Mouse (Mus musculus) embryonic facial prominence, embryonic 13.5 days (tissue): Measurements from ENCODE around the gene Kif14. TPM values are rescaled to one million over a fixed set of nuclear protein-coding genes. Genes with fewer than 3 reads are reported as not detected.

ENCODE experiments used
- ATAC-seq: fragments of 200-750 bp; cut with Nextera tagmentation; 2 replicates; pipeline ENCODE4 v1.8.0; 2017; ENCODE audit warnings: low read depth; ENCODE audit not compliant: insufficient number of reproducible peaks, insufficient read depth, low FRiP score, low TSS enrichment
- H3K27ac ChIP-seq: fragments of 300-500 bp; sonication (generic); 2 replicates; pipeline ENCODE4 v1.5.1; 2015; ENCODE audit warnings: moderate library complexity, mild to moderate bottlenecking, inconsistent platforms
- H3K27me3 ChIP-seq: fragments of 300-500 bp; sonication (generic); 2 replicates; pipeline ENCODE4 v1.6.1; 2015; ENCODE audit warnings: mild to moderate bottlenecking, inconsistent platforms
- H3K36me3 ChIP-seq: fragments of 300-500 bp; sonication (generic); 2 replicates; pipeline ENCODE4 v1.6.1; 2015; ENCODE audit warnings: mild to moderate bottlenecking, inconsistent platforms
- H3K4me1 ChIP-seq: fragments of 300-500 bp; sonication (generic); 2 replicates; pipeline ENCODE4 v1.6.1; 2015; ENCODE audit warnings: inconsistent platforms
- H3K4me2 ChIP-seq: fragments of 300-500 bp; sonication (generic); 2 replicates; pipeline ENCODE4 v1.6.1; 2015; ENCODE audit warnings: moderate library complexity, mild to moderate bottlenecking, inconsistent platforms
- H3K4me3 ChIP-seq: fragments of 300-500 bp; sonication (generic); 2 replicates; pipeline ENCODE4 v1.5.1; 2015; ENCODE audit warnings: mild to moderate bottlenecking, inconsistent platforms
- H3K9ac ChIP-seq: fragments of 300-500 bp; sonication (generic); 2 replicates; pipeline ENCODE4 v1.6.1; 2015; ENCODE audit warnings: mild to moderate bottlenecking, inconsistent platforms
- H3K9me3 ChIP-seq: fragments of 300-500 bp; sonication (generic); 2 replicates; pipeline ENCODE4 v1.6.1; 2016; ENCODE audit warnings: inconsistent platforms
- WGBS: fragments of 180-500 bp; shearing (Covaris S2); methylation state at CpG from one replicate; pipeline ENCODE4 v1.1.7; 2015; ENCODE audit warnings: mixed read lengths; 5-methylcytosine and 5-hydroxymethylcytosine counted together
- polyA plus RNA-seq: library from polyadenylated mRNA; unstranded; fragments of >200 nt; fragmentation: Nextera tagmentation; extraction: Ambion mirVana; gene quantifications from 2 replicates; pipeline ENCODE4 v1.2.1, GENCODE M21; 2015

Gene Kif14
- polyA plus RNA-seq, 1 experiment from 2014 or later, result 7.2 TPM

GRCm38 (mm10) chr1:136559284-136559683, 93.1 kb downstream of the Kif14 start:
- Histone ChIP-seq H3K27ac (no peak overlapping the region), H3K9me3 (no peaks in the 10 kb centered on the region), H3K4me2 (no peak overlapping the region), H3K4me1 (peaks cover 28% of the 10 kb centered on the region), H3K27me3 (no peaks in the 10 kb centered on the region), H3K36me3 (no peaks in the 10 kb centered on the region), H3K4me3 (no peak overlapping the region), H3K9ac (no peak overlapping the region)
- WGBS, result 30% methylated on average over 5 of the region's 5 CpGs
- no peak for ATAC-seq

GRCm38 (mm10) chr1:136559774-136560173, 93.6 kb downstream of the Kif14 start:
- no peak overlapping the region for H3K27ac ChIP-seq

GRCm38 (mm10) chr1:136561823-136562222, 95.7 kb downstream of the Kif14 start:
- ATAC-seq, result no peak
- Histone ChIP-seq H3K27ac (no peak overlapping the region), H3K9ac (no peak overlapping the region), H3K36me3 (no peaks in the 10 kb centered on the region), H3K4me3 (no peak overlapping the region), H3K4me1 (peaks cover 24% of the 10 kb centered on the region), H3K27me3 (no peaks in the 10 kb centered on the region), H3K9me3 (no peaks in the 10 kb centered on the region), H3K4me2 (no peak overlapping the region)
- WGBS, result 37% methylated on average over 10 of the region's 10 CpGs

More at GRCm38 (mm10) chr1:136559774-136560173, 93.6 kb downstream of the Kif14 start:
- no peak overlapping the region for H3K9ac ChIP-seq
- H3K4me1 ChIP-seq, result peaks cover 28% of the 10 kb centered on the region
- H3K27me3 ChIP-seq, result no peaks in the 10 kb centered on the region
- H3K9me3 ChIP-seq, result no peaks in the 10 kb centered on the region
- no peaks in the 10 kb centered on the region for H3K36me3 ChIP-seq
- no peak for ATAC-seq
- H3K4me2 ChIP-seq, result no peak overlapping the region
- WGBS, result 80% methylated on average over 9 of the region's 9 CpGs
- H3K4me3 ChIP-seq, result no peak overlapping the region

GRCm38 (mm10) chr1:136563149-136563548, 97.0 kb downstream of the Kif14 start:
- H3K4me3 ChIP-seq, result no peak overlapping the region
- no peaks in the 10 kb centered on the region for H3K9me3 ChIP-seq
- H3K27ac ChIP-seq, result no peak overlapping the region
- H3K4me1 ChIP-seq, result peaks cover 24% of the 10 kb centered on the region
- H3K9ac ChIP-seq, result no peak overlapping the region
- no peak for ATAC-seq
- peak overlapping the region; percentile 24 for H3K4me2 ChIP-seq
- 22% methylated on average over 11 of the region's 11 CpGs for WGBS
- H3K36me3 ChIP-seq, result no peaks in the 10 kb centered on the region
- no peaks in the 10 kb centered on the region for H3K27me3 ChIP-seq

GRCm38 (mm10) chr1:136564963-136565362, 98.8 kb downstream of the Kif14 start:
- H3K9ac ChIP-seq, result no peak overlapping the region
- H3K4me1 ChIP-seq, result peaks cover 21% of the 10 kb centered on the region
- H3K4me2 ChIP-seq, result no peak overlapping the region
- H3K27ac ChIP-seq, result no peak overlapping the region
- no peaks in the 10 kb centered on the region for H3K9me3 ChIP-seq
- H3K27me3 ChIP-seq, result peaks cover 11% of the 10 kb centered on the region
- ATAC-seq, result no peak
- H3K4me3 ChIP-seq, result no peak overlapping the region
- WGBS, result 68% methylated on average over 4 of the region's 4 CpGs
- no peaks in the 10 kb centered on the region for H3K36me3 ChIP-seq

- Histone ChIP-seq H3K4me3 (no peak overlapping the region), H3K27me3 (peaks cover 11% of the 10 kb centered on the region), H3K9me3 (no peaks in the 10 kb centered on the region), H3K9ac (no peak overlapping the region), H3K36me3 (no peaks in the 10 kb centered on the region), H3K4me2 (no peak overlapping the region), H3K27ac (no peak overlapping the region), H3K4me1 (peaks cover 21% of the 10 kb centered on the region)
- no peak for ATAC-seq
- 87% methylated on average over 5 of the region's 5 CpGs for WGBS
Measured at GRCm38 (mm10) chr1:136566386-136566785, 100.2 kb downstream of the Kif14 start.

GRCm38 (mm10) chr1:136567641-136568040, 101.5 kb downstream of the Kif14 start:
- Histone ChIP-seq H3K27ac (no peak overlapping the region), H3K9me3 (no peaks in the 10 kb centered on the region), H3K9ac (no peak overlapping the region), H3K4me2 (no peak overlapping the region), H3K4me3 (no peak overlapping the region), H3K36me3 (no peaks in the 10 kb centered on the region), H3K4me1 (peaks cover 11% of the 10 kb centered on the region), H3K27me3 (peaks cover 11% of the 10 kb centered on the region)
- no peak for ATAC-seq
- 65% methylated on average over 4 of the region's 4 CpGs for WGBS

GRCm38 (mm10) chr1:136568738-136569194, 102.6 kb downstream of the Kif14 start:
- no peak overlapping the region for H3K27ac ChIP-seq
- peaks cover 5% of the 10 kb centered on the region for H3K4me1 ChIP-seq
- ATAC-seq, result no peak
- 94% methylated on average over 11 of the region's 11 CpGs for WGBS
- no peaks in the 10 kb centered on the region for H3K9me3 ChIP-seq
- no peaks in the 10 kb centered on the region for H3K36me3 ChIP-seq
- H3K4me2 ChIP-seq, result no peak overlapping the region
- peaks cover 11% of the 10 kb centered on the region for H3K27me3 ChIP-seq
- H3K4me3 ChIP-seq, result no peak overlapping the region
- H3K9ac ChIP-seq, result no peak overlapping the region

GRCm38 (mm10) chr1:136569206-136569605, 103.1 kb downstream of the Kif14 start:
- Histone ChIP-seq H3K27ac (no peak overlapping the region), H3K27me3 (peaks cover 11% of the 10 kb centered on the region), H3K9ac (no peak overlapping the region), H3K4me2 (no peak overlapping the region), H3K36me3 (no peaks in the 10 kb centered on the region), H3K4me1 (peaks cover 5% of the 10 kb centered on the region), H3K9me3 (no peaks in the 10 kb centered on the region), H3K4me3 (no peak overlapping the region)
- no peak for ATAC-seq
- WGBS, result 82% methylated on average over 8 of the region's 8 CpGs

- H3K9ac ChIP-seq, result no peak overlapping the region
- WGBS, result 35% methylated on average over 20 of the region's 20 CpGs
Measured at GRCm38 (mm10) chr1:136569626-136570297, 103.6 kb downstream of the Kif14 start.

GRCm38 (mm10) chr1:136570298-136570653, 104.1 kb downstream of the Kif14 start:
- Histone ChIP-seq H3K27me3 (peaks cover 11% of the 10 kb centered on the region), H3K36me3 (no peaks in the 10 kb centered on the region), H3K27ac (no peak overlapping the region), H3K9ac (peak overlapping the region; percentile 54; the same call in 1 of the 2 replicates), H3K4me1 (peaks cover 5% of the 10 kb centered on the region), H3K4me2 (peak overlapping the region; percentile 50), H3K9me3 (no peaks in the 10 kb centered on the region), H3K4me3 (peak overlapping the region; percentile 15)
- 12% methylated on average over 13 of the region's 13 CpGs for WGBS
- ATAC-seq, result no peak

More at GRCm38 (mm10) chr1:136569626-136570297, 103.6 kb downstream of the Kif14 start:
- H3K4me1 ChIP-seq, result peaks cover 5% of the 10 kb centered on the region
- peaks cover 11% of the 10 kb centered on the region for H3K27me3 ChIP-seq
- no peaks in the 10 kb centered on the region for H3K9me3 ChIP-seq
- no peak overlapping the region for H3K27ac ChIP-seq
- no peaks in the 10 kb centered on the region for H3K36me3 ChIP-seq
- no peak for ATAC-seq
- peak overlapping the region; percentile 15 for H3K4me3 ChIP-seq
- peak overlapping the region; percentile 50 for H3K4me2 ChIP-seq

GRCm38 (mm10) chr1:136570976-136571375, 104.8 kb downstream of the Kif14 start:
- H3K4me3 ChIP-seq, result no peak overlapping the region
- no peaks in the 10 kb centered on the region for H3K36me3 ChIP-seq
- no peak for ATAC-seq
- no peak overlapping the region for H3K9ac ChIP-seq
- peaks cover 11% of the 10 kb centered on the region for H3K27me3 ChIP-seq
- H3K9me3 ChIP-seq, result no peaks in the 10 kb centered on the region
- H3K4me2 ChIP-seq, result no peak overlapping the region
- no peak overlapping the region for H3K27ac ChIP-seq
- peaks cover 5% of the 10 kb centered on the region for H3K4me1 ChIP-seq
- 84% methylated on average over 9 of the region's 9 CpGs for WGBS
